Mouse (Mus musculus) c-Kit-positive CD71-positive TER-119-negative erythroid progenitor cells, embryonic 14.5 days (primary cell): ENCODE data around the gene Mrpl19.

Source experiments
- DNase-seq: peaks from one replicate; pipeline ENCODE4 v3.0.0-alpha.2; 2013; ENCODE audit warnings: low read depth

Mrpl19 gene

GRCm38 (mm10) chr6:81965296-81966067 lies at the start of gene Mrpl19:
Gene Mrpl19 (minus strand): TSS chr6:81965958.
- DNase-seq: peak; percentile 89

GRCm38 (mm10) chr6:82012392-82012791 lies 46.6 kb upstream of the Mrpl19 start:
- no peak for DNase-seq

- DNase-seq: no peak
Observed at GRCm38 (mm10) chr6:81990049-81990810, 24.5 kb upstream of the Mrpl19 start.

- DNase-seq: no peak
Observed at GRCm38 (mm10) chr6:81988341-81988740, 22.6 kb upstream of the Mrpl19 start.

GRCm38 (mm10) chr6:81987580-81987979 lies 21.8 kb upstream of the Mrpl19 start:
- DNase-seq: no peak

- DNase-seq: peak; percentile 21
Observed at GRCm38 (mm10) chr6:81987010-81987409, 21.3 kb upstream of the Mrpl19 start.

GRCm38 (mm10) chr6:81986599-81986998 lies 20.8 kb upstream of the Mrpl19 start:
- no peak for DNase-seq

- no peak for DNase-seq
Observed at GRCm38 (mm10) chr6:81986171-81986570, 20.4 kb upstream of the Mrpl19 start.

- no peak for DNase-seq
Observed at GRCm38 (mm10) chr6:81979286-81979685, 13.5 kb upstream of the Mrpl19 start.

GRCm38 (mm10) chr6:81975971-81976621 lies 10.3 kb upstream of the Mrpl19 start:
- peak; percentile 27 for DNase-seq

- DNase-seq: no peak
Observed at GRCm38 (mm10) chr6:81972595-81972994, 6.8 kb upstream of the Mrpl19 start.

GRCm38 (mm10) chr6:81971196-81971595 lies 5.4 kb upstream of the Mrpl19 start:
- DNase-seq: no peak

- DNase-seq: no peak
Observed at GRCm38 (mm10) chr6:81966068-81966544, 348 bp upstream of the Mrpl19 start.

GRCm38 (mm10) chr6:81960284-81960683 lies 5.5 kb downstream of the Mrpl19 start:
- DNase-seq: no peak

- no peak for DNase-seq
Observed at GRCm38 (mm10) chr6:81959866-81960265, 5.9 kb downstream of the Mrpl19 start.

GRCm38 (mm10) chr6:81957992-81958391 lies 7.8 kb downstream of the Mrpl19 start:
- no peak for DNase-seq

- peak; percentile 27 for DNase-seq
Observed at GRCm38 (mm10) chr6:81956399-81956798, 9.4 kb downstream of the Mrpl19 start.

- no peak for DNase-seq
Observed at GRCm38 (mm10) chr6:81955133-81955532, 10.6 kb downstream of the Mrpl19 start.

GRCm38 (mm10) chr6:81946906-81947305 lies 18.9 kb downstream of the Mrpl19 start:
- DNase-seq: no peak

- no peak for DNase-seq
Observed at GRCm38 (mm10) chr6:81944432-81944831, 21.3 kb downstream of the Mrpl19 start.

- no peak for DNase-seq
Observed at GRCm38 (mm10) chr6:81943281-81943680, 22.5 kb downstream of the Mrpl19 start.

GRCm38 (mm10) chr6:81941718-81942117 lies 24.0 kb downstream of the Mrpl19 start:
- no peak for DNase-seq

- no peak for DNase-seq
Observed at GRCm38 (mm10) chr6:81933281-81933680, 32.5 kb downstream of the Mrpl19 start.
